Mouse (Mus musculus): ENCODE measurements around the gene Cib1.
A peak's percentile ranks its signal among the peaks of the same experiment; 100 is the strongest.

The Cib1 gene

GRCm38 (mm10) chr7:80232489-80233029 lies at the start of gene Cib1, which contains the start of gene Gdpgp1:
Gene Cib1 (minus strand): TSS chr7:80232813.
Gene Gdpgp1 (plus strand): TSS chr7:80232865.
- peak; percentile 96 for DNase-seq

GRCm38 (mm10) chr7:80281646-80282045 lies 49.0 kb upstream of the Cib1 start:
- no peak for DNase-seq

- no peak for DNase-seq
Measured at GRCm38 (mm10) chr7:80280998-80281397, 48.4 kb upstream of the Cib1 start.

- no peak for DNase-seq
Measured at GRCm38 (mm10) chr7:80280032-80280431, 47.4 kb upstream of the Cib1 start.

- DNase-seq: no peak
Measured at GRCm38 (mm10) chr7:80276374-80276773, 43.8 kb upstream of the Cib1 start.

GRCm38 (mm10) chr7:80273456-80273855 lies 40.8 kb upstream of the Cib1 start:
- DNase-seq: no peak

GRCm38 (mm10) chr7:80269751-80270255 lies 37.2 kb upstream of the Cib1 start:
- peak; percentile 22 for DNase-seq

GRCm38 (mm10) chr7:80268897-80269750 lies 36.5 kb upstream of the Cib1 start, which contains the start of gene Vps33b:
Gene Vps33b (plus strand): TSS chr7:80269649.
- peak; percentile 95 for DNase-seq

- DNase-seq: no peak
Measured at GRCm38 (mm10) chr7:80267764-80268163, 35.2 kb upstream of the Cib1 start.

- no peak for DNase-seq
Measured at GRCm38 (mm10) chr7:80264606-80265005, 32.0 kb upstream of the Cib1 start.

GRCm38 (mm10) chr7:80261372-80261990 lies 28.9 kb upstream of the Cib1 start:
- DNase-seq: peak; percentile 11

- DNase-seq: peak; percentile 86
Measured at GRCm38 (mm10) chr7:80260625-80261371, 28.2 kb upstream of the Cib1 start, which contains the start of gene Ngrn. Gene Ngrn (plus strand): TSS chr7:80261215.

- no peak for DNase-seq
Measured at GRCm38 (mm10) chr7:80257706-80258105, 25.1 kb upstream of the Cib1 start.

GRCm38 (mm10) chr7:80255981-80256380 lies 23.4 kb upstream of the Cib1 start:
- no peak for DNase-seq

- no peak for DNase-seq
Measured at GRCm38 (mm10) chr7:80252886-80253285, 20.3 kb upstream of the Cib1 start.

GRCm38 (mm10) chr7:80252437-80252836 lies 19.8 kb upstream of the Cib1 start:
- DNase-seq: no peak

- DNase-seq: no peak
Measured at GRCm38 (mm10) chr7:80246859-80247258, 14.2 kb upstream of the Cib1 start.

- peak; percentile 98 for DNase-seq
Measured at GRCm38 (mm10) chr7:80246148-80246721, 13.6 kb upstream of the Cib1 start, which contains the start of gene Ttll13. Gene Ttll13 (plus strand): TSS chr7:80246376.

- DNase-seq: no peak
Measured at GRCm38 (mm10) chr7:80244851-80245250, 12.2 kb upstream of the Cib1 start.

- DNase-seq: no peak
Measured at GRCm38 (mm10) chr7:80241661-80242060, 9.0 kb upstream of the Cib1 start.

GRCm38 (mm10) chr7:80238542-80238941 lies 5.9 kb upstream of the Cib1 start:
- DNase-seq: no peak

GRCm38 (mm10) chr7:80233799-80234198 lies 1.2 kb upstream of the Cib1 start:
- DNase-seq: no peak

Measured in layer of hippocampus, adult 9-11 months (tissue).